17 mouse cellular contexts compared by ENCODE assay signal in the genomic region with DNA sequence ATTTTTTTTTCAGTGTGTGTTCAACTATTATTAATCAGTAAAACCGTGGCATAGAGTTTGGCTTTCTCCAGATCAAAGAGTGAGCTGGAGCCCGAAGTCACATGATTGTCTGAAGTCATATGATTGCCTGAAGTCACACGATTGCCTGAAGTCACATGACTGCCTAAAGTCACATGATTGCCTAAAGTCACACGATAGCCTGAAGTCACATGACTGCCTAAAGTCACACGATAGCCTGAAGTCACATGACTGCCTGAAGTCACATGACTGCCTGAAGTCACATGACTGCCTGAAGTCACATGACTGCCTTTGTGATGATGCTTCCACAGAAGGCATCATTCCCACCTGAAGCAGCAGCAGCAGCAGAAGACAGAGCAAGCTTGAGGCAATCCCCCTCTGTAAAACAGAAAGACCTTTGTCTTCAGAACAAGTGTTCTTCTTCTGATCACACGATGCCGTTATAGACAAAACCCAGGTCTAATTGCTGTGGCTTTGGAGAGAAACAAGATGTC.
"Had no signal": no experiment of that assay in that cellular context is flagged by ENCODE, and none has a peak within 500 bp of the region (broad histone marks: within the 10 kb centered on the region; RNA-seq: fewer than 3 reads in every experiment).

No protein-coding gene starts in this region.

- H3K27ac ChIP-seq: kidney, embryonic 15.5 days; left cerebral cortex, adult 2 months; limb, embryonic 15.5 days; liver, embryonic 15.5 days; macrophage; midbrain, embryonic 15.5 days; neural tube, embryonic 12.5 days; stomach, embryonic 15.5 days had no signal

- H3K4me3 ChIP-seq: kidney, embryonic 15.5 days; left cerebral cortex, adult 2 months; limb, embryonic 15.5 days; liver, embryonic 15.5 days; megakaryocyte, embryonic 14.5 days; midbrain, embryonic 15.5 days; neural tube, embryonic 12.5 days; stomach, embryonic 15.5 days had no signal

- ATAC-seq: midbrain, embryonic 15.5 days had no signal

- DNase-seq: kidney, adult 2 months; kidney, postnatal 14 days; lung, embryonic 14.5 days; lung, postnatal 14 days; right cerebral cortex, postnatal 4 days; spleen, adult 18-20 months; thymus, postnatal 4 days had no signal

- H3K4me1 ChIP-seq: limb, embryonic 15.5 days; liver, embryonic 15.5 days; midbrain, embryonic 15.5 days; neural tube, embryonic 12.5 days; stomach, embryonic 15.5 days had no signal

- H3K27me3 ChIP-seq: kidney, embryonic 15.5 days; limb, embryonic 15.5 days; liver, embryonic 15.5 days; megakaryocyte, embryonic 14.5 days; midbrain, embryonic 15.5 days; neural tube, embryonic 12.5 days; stomach, embryonic 15.5 days had no signal

- H3K9ac ChIP-seq: kidney, embryonic 15.5 days; limb, embryonic 15.5 days; liver, embryonic 15.5 days; lung, embryonic 14.5 days; midbrain, embryonic 15.5 days; neural tube, embryonic 12.5 days; stomach, embryonic 15.5 days had no signal

- H3K4me2 ChIP-seq: kidney, embryonic 15.5 days; limb, embryonic 15.5 days; liver, embryonic 15.5 days; lung, embryonic 14.5 days; midbrain, embryonic 11.5 days; midbrain, embryonic 15.5 days; neural tube, embryonic 12.5 days; stomach, embryonic 15.5 days had no signal

- H3K9me3 ChIP-seq: kidney, embryonic 15.5 days; limb, embryonic 15.5 days; liver, embryonic 15.5 days; midbrain, embryonic 15.5 days; stomach, embryonic 15.5 days had no signal

- H3K36me3 ChIP-seq: liver, embryonic 15.5 days; midbrain, embryonic 15.5 days; neural tube, embryonic 12.5 days; stomach, embryonic 15.5 days had no signal
